Mouse (Mus musculus): ENCODE measurements around the gene Pcna. TPM values are rescaled to one million over a fixed set of nuclear protein-coding genes. Genes with fewer than 3 reads are reported as not detected.
"Not testable (repeated sequence)": the region's sequence is repeated elsewhere in the genome, so short reads cannot be mapped to it uniquely, and the experiment has no call there.

Gene Pcna
- 173 and 178 TPM in 2 replicates for polyA plus RNA-seq (2016; fragmentation: Nextera tagmentation; extraction: Ambion mirVana)

- Histone ChIP-seq H3K4me1 (peaks cover 19% of the 10 kb centered on the region), H3K27ac (peak within 1 kb of the TSS; percentile 35; the same call in 1 of the 2 replicates), H3K36me3 (peaks cover 9% of the 10 kb centered on the region; the same call in 1 of the 2 replicates), H3K9me3 (replicated peaks) (no peaks in the 10 kb centered on the region), H3K9ac (peak within 1 kb of the TSS; percentile 64), H3K27me3 (no peaks in the 10 kb centered on the region), H3K4me3 (peak within 1 kb of the TSS; percentile 57), H3K4me2 (replicated peaks) (peak within 1 kb of the TSS; percentile 67)
- ATAC-seq (ENCODE audit: low FRiP score): peak; percentile 99
- under 1% methylated on average over 78 of the region's 79 CpGs for WGBS
Observed at GRCm38 (mm10) chr2:132252542-132253528, at the start of gene Pcna. Gene Pcna, minus strand, starts transcription at chr2:132253314.

- no peaks in the 10 kb centered on the region for H3K27me3 ChIP-seq
- no peak overlapping the region for H3K27ac ChIP-seq
- no peak overlapping the region for H3K9ac ChIP-seq
- peaks cover 78% of the 10 kb centered on the region for H3K36me3 ChIP-seq
- H3K9me3 ChIP-seq (replicated peaks): no peaks in the 10 kb centered on the region
- no peak overlapping the region for H3K4me2 ChIP-seq (replicated peaks)
- no peaks in the 10 kb centered on the region for H3K4me1 ChIP-seq
- no peak for ATAC-seq (ENCODE audit: low FRiP score)
- WGBS: 97% methylated on average over 4 of the region's 4 CpGs
- no peak overlapping the region for H3K4me3 ChIP-seq
Observed at GRCm38 (mm10) chr2:132301436-132301835, 48.3 kb upstream of the Pcna start.

- 96% methylated on average over 4 of the region's 4 CpGs for WGBS
Observed at GRCm38 (mm10) chr2:132298250-132298649, 45.1 kb upstream of the Pcna start.

GRCm38 (mm10) chr2:132293694-132294450 lies 40.8 kb upstream of the Pcna start:
- no peak overlapping the region for H3K4me3 ChIP-seq
- H3K4me2 ChIP-seq (replicated peaks): no peak overlapping the region
- 90% methylated on average over 10 of the region's 10 CpGs for WGBS
- H3K27me3 ChIP-seq: no peaks in the 10 kb centered on the region
- H3K36me3 ChIP-seq: peaks cover 47% of the 10 kb centered on the region
- no peak overlapping the region for H3K9ac ChIP-seq
- ATAC-seq (ENCODE audit: low FRiP score): no peak
- H3K27ac ChIP-seq: no peak overlapping the region
- no peaks in the 10 kb centered on the region for H3K9me3 ChIP-seq (replicated peaks)
- H3K4me1 ChIP-seq: peaks cover 16% of the 10 kb centered on the region

More at GRCm38 (mm10) chr2:132298250-132298649, 45.1 kb upstream of the Pcna start:
- ATAC-seq (ENCODE audit: low FRiP score): no peak
- Histone ChIP-seq H3K4me1 (no peaks in the 10 kb centered on the region), H3K4me3 (no peak overlapping the region), H3K9ac (no peak overlapping the region), H3K27me3 (no peaks in the 10 kb centered on the region), H3K27ac (no peak overlapping the region), H3K36me3 (peaks cover 79% of the 10 kb centered on the region), H3K9me3 (replicated peaks) (no peaks in the 10 kb centered on the region), H3K4me2 (replicated peaks) (no peak overlapping the region)

- H3K36me3 ChIP-seq: peaks cover 29% of the 10 kb centered on the region
- H3K9me3 ChIP-seq (replicated peaks): no peaks in the 10 kb centered on the region
- no peak overlapping the region for H3K9ac ChIP-seq
- ATAC-seq (ENCODE audit: low FRiP score): no peak
- H3K4me2 ChIP-seq (replicated peaks): no peak overlapping the region
- peaks cover 16% of the 10 kb centered on the region for H3K4me1 ChIP-seq
- no peaks in the 10 kb centered on the region for H3K27me3 ChIP-seq
- 34% methylated on average over 4 of the region's 4 CpGs for WGBS
- no peak overlapping the region for H3K4me3 ChIP-seq
- no peak overlapping the region for H3K27ac ChIP-seq
Observed at GRCm38 (mm10) chr2:132292083-132292482, 39.0 kb upstream of the Pcna start.

- 0 out of 2 replicates have a peak, but pooled peaks have one; percentile 29 for ATAC-seq (ENCODE audit: low FRiP score)
- Histone ChIP-seq H3K4me1 (peaks cover 16% of the 10 kb centered on the region), H3K27ac (no peak overlapping the region), H3K4me2 (replicated peaks) (no peak overlapping the region), H3K4me3 (no peak overlapping the region), H3K36me3 (peaks cover 22% of the 10 kb centered on the region), H3K9ac (no peak overlapping the region), H3K9me3 (replicated peaks) (0 out of 2 replicates have a peak, but pooled peaks cover 4% of the 10 kb centered on the region), H3K27me3 (no peaks in the 10 kb centered on the region)
- 69% methylated on average over 3 of the region's 3 CpGs for WGBS
Observed at GRCm38 (mm10) chr2:132291265-132291664, 38.2 kb upstream of the Pcna start.

- H3K9ac ChIP-seq: no peak overlapping the region
- no peak overlapping the region for H3K4me3 ChIP-seq
- no peak overlapping the region for H3K4me2 ChIP-seq (replicated peaks)
- no peaks in the 10 kb centered on the region for H3K27me3 ChIP-seq
- H3K27ac ChIP-seq: no peak overlapping the region
- WGBS: 69% methylated on average over 6 of the region's 6 CpGs
- ATAC-seq (ENCODE audit: low FRiP score): 0 out of 2 replicates have a peak, but pooled peaks have one; percentile 29
- peaks cover 17% of the 10 kb centered on the region for H3K36me3 ChIP-seq
- H3K4me1 ChIP-seq: peaks cover 16% of the 10 kb centered on the region
- 0 out of 2 replicates have a peak, but pooled peaks cover 4% of the 10 kb centered on the region for H3K9me3 ChIP-seq (replicated peaks)
Observed at GRCm38 (mm10) chr2:132290808-132291207, 37.7 kb upstream of the Pcna start.

GRCm38 (mm10) chr2:132289213-132289612 lies 36.1 kb upstream of the Pcna start:
- not testable (repeated sequence) for H3K27me3 ChIP-seq; H3K9me3 ChIP-seq (replicated peaks); ATAC-seq (ENCODE audit: low FRiP score); H3K27ac ChIP-seq; H3K9ac ChIP-seq; H3K4me3 ChIP-seq; H3K36me3 ChIP-seq; H3K4me2 ChIP-seq (replicated peaks)
- WGBS: 85% methylated on average over 5 of the region's 7 CpGs
- H3K4me1 ChIP-seq: peaks cover 19% of the 10 kb centered on the region

GRCm38 (mm10) chr2:132286376-132287076 lies 33.4 kb upstream of the Pcna start:
- H3K4me3 ChIP-seq: no peak overlapping the region
- 91% methylated on average over 9 of the region's 9 CpGs for WGBS
- no peak overlapping the region for H3K4me2 ChIP-seq (replicated peaks)
- peaks cover 30% of the 10 kb centered on the region for H3K4me1 ChIP-seq
- H3K36me3 ChIP-seq: no peaks in the 10 kb centered on the region
- H3K9ac ChIP-seq: no peak overlapping the region
- ATAC-seq (ENCODE audit: low FRiP score): no peak
- no peaks in the 10 kb centered on the region for H3K27me3 ChIP-seq
- H3K27ac ChIP-seq: no peak overlapping the region
- H3K9me3 ChIP-seq (replicated peaks): 0 out of 2 replicates have a peak, but pooled peaks cover 4% of the 10 kb centered on the region

GRCm38 (mm10) chr2:132285722-132286121 lies 32.6 kb upstream of the Pcna start:
- H3K4me2 ChIP-seq (replicated peaks); ATAC-seq (ENCODE audit: low FRiP score); H3K9ac ChIP-seq; H3K27me3 ChIP-seq; H3K27ac ChIP-seq; H3K4me3 ChIP-seq; H3K36me3 ChIP-seq; H3K9me3 ChIP-seq (replicated peaks): not testable (repeated sequence)
- 92% methylated on average over 5 of the region's 5 CpGs for WGBS
- peaks cover 27% of the 10 kb centered on the region for H3K4me1 ChIP-seq

GRCm38 (mm10) chr2:132284492-132285139 lies 31.5 kb upstream of the Pcna start:
- Histone ChIP-seq H3K4me3 (no peak overlapping the region), H3K4me1 (peaks cover 27% of the 10 kb centered on the region), H3K9me3 (replicated peaks) (0 out of 2 replicates have a peak, but pooled peaks cover 4% of the 10 kb centered on the region), H3K9ac (no peak overlapping the region), H3K27ac (no peak overlapping the region), H3K27me3 (no peaks in the 10 kb centered on the region), H3K4me2 (replicated peaks) (no peak overlapping the region), H3K36me3 (no peaks in the 10 kb centered on the region)
- no peak for ATAC-seq (ENCODE audit: low FRiP score)
- 88% methylated on average over 12 of the region's 12 CpGs for WGBS
